Mouse (Mus musculus) ES-Bruce4 (cell line): ENCODE measurements around the gene Ammecr1.

Source experiments
- CTCF ChIP-seq: IDR thresholded peaks from one replicate; pipeline ENCODE4 v1.8.1; 2011; ENCODE audit warnings: low read depth, low read length
- EP300 ChIP-seq: IDR thresholded peaks from 2 replicates; pipeline ENCODE4 v1.6.1; 2011; ENCODE audit warnings: low read depth, low read length; ENCODE audit not compliant: insufficient read depth
- POLR2A ChIP-seq: IDR thresholded peaks from one replicate; pipeline ENCODE4 v1.8.1; 2011; ENCODE audit warnings: low read length; ENCODE audit not compliant: insufficient read depth

- no peak for TF ChIP-seq CTCF
- no peak for TF ChIP-seq POLR2A
- TF ChIP-seq EP300: no peak
Observed at GRCm38 (mm10) chrX:142895316-142895715, 71.2 kb downstream of the Ammecr1 start.
